Mouse (Mus musculus) heart, postnatal 14 days (tissue): ENCODE measurements at regions not wholly inside any gene's neighbourhood (a gene's known extent, or its start where the extent isn't known, plus 50 kb on each side); places are given as distances from the start of the nearest gene placed in this dataset.
"Not testable (repeated sequence)": the region's sequence is repeated elsewhere in the genome, so short reads cannot be mapped to it uniquely, and the experiment has no call there.

ENCODE experiments used
- DNase-seq, 2 experiments: peaks; one replicate each; pipeline ENCODE4 v3.0.0; 2021 to 2022
- intact Hi-C: fragments of 180-260 bp; cut with DNase I; formaldehyde crosslinking; loops from one replicate; pipeline ENCODE4 v1.15.1; 2025

- intact Hi-C loops = no loop called here
- DNase-seq = no peak
Measured at GRCm38 (mm10) chr6:68370010-68370409, 834.4 kb upstream of the Tacstd2 start.

- DNase-seq = no peak
- intact Hi-C loops = no loop called here
Measured at GRCm38 (mm10) chr6:68339846-68340245, 804.2 kb upstream of the Tacstd2 start.

GRCm38 (mm10) chr6:68339205-68339604, 803.6 kb upstream of the Tacstd2 start:
- intact Hi-C loops, DNase-seq: not testable (repeated sequence)

GRCm38 (mm10) chr6:68311409-68311808, 775.8 kb upstream of the Tacstd2 start:
- no peak for DNase-seq
- intact Hi-C loops = loop anchor here (2.0 kb wide), 1 partner anchor 151 kb away; no protein-coding TSS in a partner anchor

GRCm38 (mm10) chr6:68302133-68302532, 766.5 kb upstream of the Tacstd2 start:
- DNase-seq = no peak
- intact Hi-C loops = no loop called here

- intact Hi-C loops = loop anchor here (5.0 kb wide), 1 partner anchor 154 kb away; no protein-coding TSS in a partner anchor
- DNase-seq = no peak
Measured at GRCm38 (mm10) chr6:68256725-68257124, 721.1 kb upstream of the Tacstd2 start.

GRCm38 (mm10) chr6:68256151-68256550, 720.6 kb upstream of the Tacstd2 start:
- intact Hi-C loops = loop anchor here (5.0 kb wide), 1 partner anchor 154 kb away; no protein-coding TSS in a partner anchor
- no peak for DNase-seq

- DNase-seq = no peak
- intact Hi-C loops = no loop called here
Measured at GRCm38 (mm10) chr6:68252730-68253129, 717.1 kb upstream of the Tacstd2 start.

- DNase-seq, intact Hi-C loops: not testable (repeated sequence)
Measured at GRCm38 (mm10) chr6:68251320-68251719, 715.7 kb upstream of the Tacstd2 start.

GRCm38 (mm10) chr6:68250392-68250791, 714.8 kb upstream of the Tacstd2 start:
- DNase-seq, intact Hi-C loops: not testable (repeated sequence)

- intact Hi-C loops = not testable (repeated sequence)
Measured at GRCm38 (mm10) chr6:68249259-68249658, 713.7 kb upstream of the Tacstd2 start.

GRCm38 (mm10) chr6:68248018-68248533, 712.5 kb upstream of the Tacstd2 start:
- intact Hi-C loops, DNase-seq: not testable (repeated sequence)

More at GRCm38 (mm10) chr6:68249259-68249658, 713.7 kb upstream of the Tacstd2 start:
- not testable (repeated sequence) for DNase-seq

GRCm38 (mm10) chr6:68242749-68243148, 707.2 kb upstream of the Tacstd2 start:
- DNase-seq, intact Hi-C loops: not testable (repeated sequence)

- DNase-seq = no peak
- intact Hi-C loops = no loop called here
Measured at GRCm38 (mm10) chr6:68219685-68220084, 684.1 kb upstream of the Tacstd2 start.

- intact Hi-C loops = no loop called here
- no peak for DNase-seq
Measured at GRCm38 (mm10) chr6:68201448-68201847, 665.9 kb upstream of the Tacstd2 start.

GRCm38 (mm10) chr6:68198031-68198430, 662.4 kb upstream of the Tacstd2 start:
- no peak for DNase-seq
- intact Hi-C loops = no loop called here

GRCm38 (mm10) chr6:68164792-68165191, 629.2 kb upstream of the Tacstd2 start:
- DNase-seq = no peak
- intact Hi-C loops = no loop called here

GRCm38 (mm10) chr6:68164111-68164510, 628.5 kb upstream of the Tacstd2 start:
- DNase-seq, intact Hi-C loops: not testable (repeated sequence)

GRCm38 (mm10) chr6:68151569-68151968, 616.0 kb upstream of the Tacstd2 start:
- DNase-seq = no peak
- intact Hi-C loops = no loop called here

GRCm38 (mm10) chr6:68102481-68102880, 566.9 kb upstream of the Tacstd2 start:
- no peak for DNase-seq
- intact Hi-C loops = loop anchor here (5.0 kb wide), 2 partner anchors 135 to 155 kb away; no protein-coding TSS in a partner anchor
